Mouse (Mus musculus): ENCODE results near the gene Rps6ka2. TPM values are rescaled to one million over a fixed set of nuclear protein-coding genes. Genes with fewer than 3 reads are reported as not detected.
"Not testable (repeated sequence)": the region's sequence is repeated elsewhere in the genome, so short reads cannot be mapped to it uniquely, and the experiment has no call there.

Rps6ka2 gene
- total RNA-seq, 2 experiments from 2014 or later: 11.3 to 12.8 TPM

DNA sequence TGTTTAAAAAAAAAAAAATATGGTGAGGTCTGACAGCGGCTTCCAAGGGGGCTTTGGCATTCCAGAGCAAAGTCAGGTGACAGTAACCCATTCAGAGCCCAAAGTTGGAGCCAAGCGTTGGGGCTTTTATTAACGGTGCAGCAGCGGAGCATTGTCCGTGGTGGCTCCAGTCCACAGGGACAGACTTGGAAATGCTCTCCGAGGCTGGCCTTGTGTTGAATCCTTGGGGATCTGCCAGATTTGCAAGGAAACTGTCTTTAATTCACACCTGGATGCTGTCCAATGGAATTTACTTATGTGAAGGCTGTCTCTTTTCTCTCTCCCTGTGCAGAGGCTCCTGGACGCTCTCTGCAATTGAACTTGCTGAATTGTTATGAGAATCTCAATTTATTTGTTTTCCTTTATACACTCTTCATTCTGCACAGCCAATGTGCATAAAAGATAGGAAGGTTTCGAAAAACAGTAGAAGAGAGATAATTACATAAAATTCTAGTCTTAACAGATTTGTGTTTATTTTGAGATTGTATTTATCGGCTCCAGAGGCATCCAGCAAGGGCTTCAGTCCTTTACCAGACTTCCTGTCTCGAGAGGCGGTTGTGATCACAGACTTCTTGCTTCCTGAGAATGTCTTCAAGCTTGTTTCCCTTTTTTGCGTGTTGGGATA is 95.9 kb downstream of the Rps6ka2 start:
- DNase-seq (ENCODE audit: low spot score in 2 of 2): no peak

DNA sequence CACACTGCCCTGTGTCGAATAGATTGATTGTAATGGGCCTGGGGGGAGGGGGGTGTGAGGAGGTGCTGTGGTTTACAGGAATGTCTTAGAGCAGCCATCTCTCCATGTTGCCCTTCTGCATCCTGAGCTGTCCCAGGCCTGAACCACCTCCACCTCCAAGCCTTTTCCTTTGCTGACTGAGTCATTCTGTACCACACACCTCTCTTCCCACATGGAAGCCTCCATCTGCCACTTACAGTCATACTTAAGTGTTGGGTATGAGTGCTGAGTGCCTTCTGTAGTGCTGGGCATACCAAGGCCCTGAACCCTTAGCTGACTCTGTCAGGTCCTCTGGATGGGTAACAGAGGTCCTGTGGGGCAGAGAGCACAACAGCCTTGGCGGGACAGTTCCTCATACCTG is 97.9 kb downstream of the Rps6ka2 start:
- DNase-seq (ENCODE audit: low spot score in 2 of 2): no peak

DNA sequence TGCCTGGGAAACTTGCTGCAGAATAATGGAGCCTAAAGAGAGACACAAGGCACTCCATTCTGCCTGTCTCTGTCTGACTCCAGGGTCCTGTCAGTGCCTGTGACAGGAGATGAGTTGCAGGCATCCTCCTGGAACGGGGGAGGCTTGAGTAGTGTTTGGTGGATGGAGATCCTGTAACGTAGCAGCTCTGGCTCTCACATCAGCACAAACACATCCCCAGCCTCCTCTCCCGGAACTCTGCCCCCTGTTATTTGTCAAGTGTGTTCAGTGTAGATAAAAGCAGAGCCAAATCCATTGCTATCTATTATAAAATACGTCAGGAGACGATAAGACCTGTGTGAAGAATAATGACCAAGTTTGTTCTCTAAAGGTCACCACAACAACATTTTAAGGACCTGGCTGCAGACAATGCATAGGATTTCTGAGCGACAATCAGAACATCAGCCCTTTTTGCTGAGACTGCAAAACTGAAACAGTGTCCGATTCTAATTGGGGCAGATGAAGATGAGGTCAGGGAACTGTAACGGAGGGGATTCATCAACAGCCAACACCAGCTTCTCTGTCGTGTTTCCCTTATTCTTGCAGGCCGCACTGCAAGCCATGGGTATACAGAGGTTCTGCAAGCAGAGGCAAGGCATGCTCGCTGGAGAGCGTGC is 99.4 kb downstream of the Rps6ka2 start:
- no peak for DNase-seq (ENCODE audit: low spot score in 2 of 2)

DNA sequence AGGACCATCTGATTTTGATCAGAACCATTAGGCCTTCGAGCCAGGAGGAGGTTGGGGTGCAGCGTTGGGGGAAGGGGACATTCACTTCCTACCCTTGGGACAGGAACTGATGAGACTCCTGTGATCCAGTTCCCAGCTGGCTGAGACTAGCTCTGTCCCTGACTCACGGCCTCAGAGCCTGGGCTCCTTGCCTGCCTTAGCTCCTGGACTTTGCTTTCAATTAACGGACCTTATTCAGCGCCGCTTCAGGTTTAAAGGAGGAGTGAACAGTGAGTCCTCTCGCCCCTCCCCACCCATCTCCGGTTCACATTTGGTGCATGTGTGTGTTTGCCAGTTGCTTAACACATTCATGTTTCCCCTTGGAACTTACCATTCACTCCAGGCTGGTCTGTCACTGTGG is 100.6 kb downstream of the Rps6ka2 start:
- DNase-seq (ENCODE audit: low spot score in 2 of 2): no peak

DNA sequence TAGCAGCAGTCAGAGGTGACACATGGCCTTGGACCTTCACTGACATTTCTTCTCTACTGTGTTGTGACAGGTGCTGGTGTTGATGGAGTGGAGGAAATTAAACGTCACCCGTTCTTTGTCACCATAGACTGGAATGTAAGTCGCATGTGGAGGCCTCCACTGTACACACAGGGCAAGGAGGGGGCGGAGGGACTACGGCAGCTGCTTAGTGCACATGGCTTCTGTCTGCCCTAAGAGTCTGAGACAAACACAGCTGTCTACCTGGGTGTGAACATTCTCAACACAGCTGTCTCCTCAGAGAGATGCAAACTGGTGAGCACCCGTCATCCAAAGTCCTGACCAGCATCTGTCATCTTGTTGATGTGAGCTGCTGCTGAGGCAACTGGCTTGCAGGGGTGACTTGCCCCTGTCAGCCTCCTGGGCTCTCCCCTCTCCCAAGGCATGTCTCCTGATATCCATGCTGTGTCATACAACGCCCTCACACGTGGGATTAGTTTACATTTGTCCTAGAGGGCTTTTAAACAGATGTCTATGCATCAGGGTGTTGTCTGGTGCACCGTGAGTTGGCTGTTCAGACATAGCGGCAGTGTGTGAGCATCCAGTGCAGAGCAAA is 101.7 kb downstream of the Rps6ka2 start:
- DNase-seq (ENCODE audit: low spot score in 2 of 2): no peak

DNA sequence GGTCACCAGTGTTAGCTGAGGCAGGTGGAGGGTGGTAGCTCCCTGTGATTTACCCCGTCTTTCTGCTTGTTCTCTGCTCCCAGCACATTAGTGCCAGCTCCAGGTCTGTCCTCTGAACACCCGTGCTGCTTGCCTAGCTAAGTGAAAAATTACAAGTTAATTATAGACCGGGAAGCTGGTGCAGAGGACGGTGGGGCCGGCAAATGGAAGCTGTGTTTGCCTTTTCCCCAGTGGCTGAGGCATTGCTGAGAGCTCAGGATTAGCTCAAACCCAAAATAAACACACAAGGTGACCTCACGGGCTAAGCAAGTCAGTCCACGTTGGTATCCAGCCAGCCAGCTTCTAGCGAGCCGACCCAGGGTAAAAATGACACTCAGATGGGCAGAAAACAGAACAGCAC is 103.1 kb downstream of the Rps6ka2 start:
- DNase-seq (ENCODE audit: low spot score in 2 of 2): no peak

DNA sequence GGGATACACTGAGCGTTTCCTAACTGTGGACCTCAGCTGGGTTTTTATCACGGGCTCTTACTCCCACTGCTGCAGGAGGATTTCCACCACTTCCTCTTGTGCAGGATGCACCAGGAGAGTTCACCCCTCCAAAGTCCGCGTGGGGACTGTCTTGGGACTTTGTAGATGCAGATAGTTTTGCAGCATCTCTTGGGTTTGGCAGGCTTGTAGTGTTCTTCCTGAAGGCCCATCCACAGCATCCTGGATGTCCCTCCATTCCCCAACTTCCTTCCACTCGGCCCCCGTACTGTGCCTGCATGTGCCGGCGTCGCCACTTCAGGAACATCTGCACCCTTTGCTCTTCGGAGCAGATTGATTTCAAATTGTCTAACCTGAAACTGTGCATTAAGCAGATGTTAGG is 103.9 kb downstream of the Rps6ka2 start:
- no peak for DNase-seq (ENCODE audit: low spot score in 2 of 2)

- no peak for DNase-seq (ENCODE audit: low spot score in 2 of 2)
Measured at GRCm38 (mm10) chr17:7278702-7279242, 108.9 kb downstream of the Rps6ka2 start.

DNA sequence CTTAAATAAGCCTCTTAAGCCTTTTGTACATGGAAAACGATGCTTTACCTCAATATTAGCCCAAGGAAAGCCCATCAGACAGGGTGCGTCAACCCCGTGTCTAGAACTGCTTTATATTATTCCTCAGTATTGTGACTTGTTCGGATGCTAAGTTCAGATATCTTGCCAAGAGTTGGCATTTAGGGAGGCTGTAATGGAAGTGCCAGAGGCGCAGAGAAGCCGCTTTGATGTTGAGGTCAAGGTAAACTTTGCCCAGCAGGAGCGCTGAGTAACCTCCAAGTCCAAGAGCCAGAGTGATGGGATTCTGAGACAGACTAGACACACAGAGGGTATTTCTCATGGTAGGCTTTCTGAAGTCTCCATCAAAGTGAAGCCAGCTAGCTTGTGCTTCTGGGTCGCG is 109.3 kb downstream of the Rps6ka2 start:
- DNase-seq (ENCODE audit: low spot score in 2 of 2): peak in 1 of 2 experiments; percentile 31

DNA sequence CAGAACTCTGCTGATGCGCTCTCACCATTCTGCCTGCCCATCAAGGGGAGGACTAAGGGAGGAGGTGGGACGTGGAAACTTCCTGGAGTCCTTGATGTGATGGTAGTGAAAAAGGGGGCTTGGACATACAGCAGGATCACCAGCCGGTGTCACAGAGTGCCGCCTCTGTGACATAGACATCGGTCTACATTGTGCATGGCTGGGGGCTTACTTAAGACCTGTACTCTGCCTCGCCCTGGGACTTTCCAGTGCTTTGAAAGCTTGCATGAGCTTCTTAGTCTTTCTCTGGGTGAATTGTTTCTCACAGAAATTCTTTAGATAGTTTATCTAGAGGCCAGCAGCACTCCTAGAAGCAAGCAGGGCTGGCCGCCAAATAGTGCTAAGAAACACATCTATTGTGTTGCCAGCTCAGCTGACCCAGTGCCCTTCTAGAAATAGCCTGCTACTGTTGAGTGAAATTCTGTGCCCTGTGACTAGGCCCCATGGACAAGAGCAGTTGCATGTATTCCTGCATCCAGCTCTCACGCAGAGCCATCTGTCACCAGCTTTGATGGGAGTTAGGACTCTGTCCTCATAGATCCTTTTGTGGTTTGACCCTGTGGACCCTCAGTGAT is 114.5 kb downstream of the Rps6ka2 start:
- DNase-seq (ENCODE audit: low spot score in 2 of 2): no peak

GRCm38 (mm10) chr17:7285292-7285691 is 115.4 kb downstream of the Rps6ka2 start:
- DNase-seq (ENCODE audit: low spot score in 2 of 2): no peak

DNA sequence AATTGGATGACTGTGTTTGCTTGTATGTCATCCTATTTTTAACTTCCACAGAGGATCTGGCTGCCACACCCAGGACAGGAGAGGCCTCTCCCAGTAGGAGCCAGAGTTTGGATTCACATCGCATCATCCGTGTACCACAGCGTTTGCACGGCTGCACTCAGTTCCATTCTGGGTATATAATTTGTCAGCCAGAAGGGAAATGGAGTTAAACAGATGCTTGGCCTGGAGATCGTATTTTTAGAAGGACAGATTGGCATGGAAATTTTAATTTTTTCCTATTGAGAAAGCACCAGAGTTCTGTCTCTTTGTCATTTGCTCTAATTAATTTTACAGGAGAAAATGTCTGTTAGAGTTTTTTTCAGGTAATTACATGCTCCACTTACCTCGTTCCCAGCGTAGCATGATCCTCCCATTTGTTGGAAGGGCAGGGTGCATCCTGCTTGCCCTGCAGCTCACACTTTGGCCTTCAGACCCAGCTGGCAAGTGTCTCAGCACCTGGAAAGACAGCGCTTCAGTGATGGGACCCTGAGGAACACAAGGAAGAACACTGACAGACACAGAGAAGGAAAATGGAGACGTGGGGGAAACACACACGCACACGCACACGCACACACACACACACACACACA is 116.6 kb downstream of the Rps6ka2 start:
- DNase-seq (ENCODE audit: low spot score in 2 of 2): no peak

DNA sequence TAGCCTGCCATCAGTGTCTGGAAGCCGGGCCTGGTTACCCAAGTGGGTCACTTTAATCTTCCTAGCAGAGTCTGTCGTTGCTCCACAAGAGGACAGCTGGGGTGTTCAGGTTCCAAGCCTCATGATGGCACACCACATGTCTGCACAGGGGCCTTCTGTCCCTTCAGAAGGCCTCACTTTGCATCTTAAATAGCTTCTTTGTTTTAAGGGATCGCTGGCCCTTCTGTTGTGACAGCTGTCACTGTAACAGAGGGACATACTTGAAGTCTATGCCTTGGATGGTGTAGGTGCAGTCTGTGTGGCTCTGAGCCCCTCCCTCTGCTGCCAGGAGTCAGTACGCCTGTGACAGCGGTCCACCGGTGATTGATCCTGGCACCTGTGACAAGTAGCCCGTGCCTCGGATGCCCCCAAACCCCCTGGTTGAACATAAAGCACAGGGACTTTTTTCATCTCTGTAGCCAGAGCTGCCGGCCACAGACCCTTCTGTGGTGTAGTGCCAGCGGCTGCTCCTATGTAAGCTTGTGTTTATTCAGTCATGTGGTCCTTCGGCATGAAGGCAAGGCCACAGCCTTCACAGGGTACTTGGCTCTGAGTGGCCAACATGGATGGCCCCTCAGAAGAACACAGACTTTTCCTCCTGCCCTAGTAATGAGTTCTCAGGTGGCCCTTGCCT is 122.2 kb downstream of the Rps6ka2 start:
- DNase-seq (ENCODE audit: low spot score in 2 of 2): peak in 1 of 2 experiments; percentile 14

- peak in 1 of 2 experiments; percentile 20 for DNase-seq (ENCODE audit: low spot score in 2 of 2)
Measured at GRCm38 (mm10) chr17:7306278-7307196, 136.6 kb downstream of the Rps6ka2 start.

GRCm38 (mm10) chr17:7315693-7316382 is 145.9 kb downstream of the Rps6ka2 start:
- not testable (repeated sequence) for DNase-seq (ENCODE audit: low spot score in 2 of 2)

DNA sequence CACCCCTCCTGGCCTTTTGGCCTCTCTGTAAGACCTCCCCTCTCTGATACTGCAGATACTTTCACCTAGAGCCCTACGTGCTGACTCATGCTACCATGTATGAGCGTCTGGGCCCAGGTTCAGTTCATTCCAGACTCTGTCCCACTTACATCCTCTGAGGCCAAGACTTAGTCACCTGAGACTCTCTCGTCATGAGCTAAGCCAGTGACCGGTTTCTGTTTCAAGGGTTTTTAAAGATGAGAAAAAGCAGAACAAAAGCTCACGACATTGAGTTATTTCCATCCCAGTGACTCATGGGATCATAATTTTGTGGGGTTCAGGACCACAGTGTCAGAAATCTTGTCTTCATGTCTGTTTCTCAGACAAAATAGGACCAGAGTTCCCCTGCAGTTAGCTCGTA is 149.9 kb downstream of the Rps6ka2 start:
- DNase-seq (ENCODE audit: low spot score in 2 of 2): not testable (repeated sequence)

DNA sequence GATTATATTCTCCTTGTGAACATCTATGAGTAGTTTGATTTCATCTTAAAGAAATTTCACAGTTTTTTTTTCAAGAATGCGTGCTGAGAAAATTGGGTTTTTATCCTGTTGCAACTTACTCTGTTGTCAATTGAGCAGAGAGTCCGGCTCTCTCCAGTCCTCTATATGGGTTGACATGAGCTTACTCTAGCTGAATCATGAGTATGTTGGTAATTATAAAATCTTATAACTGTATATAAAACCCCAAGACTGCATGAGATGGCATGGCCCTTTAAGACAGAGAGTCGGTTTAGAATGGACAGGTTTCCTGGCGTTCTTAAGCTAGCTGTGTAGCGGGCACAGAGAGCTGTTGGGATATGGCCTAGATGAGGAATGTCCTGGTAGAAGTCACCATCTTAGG is 154.4 kb downstream of the Rps6ka2 start, which contains the start of gene Tcp10a:
Tcp10a (plus strand) TSS at position 301 of the 400 bp plus-strand sequence.
- DNase-seq (ENCODE audit: low spot score in 2 of 2): not testable (repeated sequence)

DNA sequence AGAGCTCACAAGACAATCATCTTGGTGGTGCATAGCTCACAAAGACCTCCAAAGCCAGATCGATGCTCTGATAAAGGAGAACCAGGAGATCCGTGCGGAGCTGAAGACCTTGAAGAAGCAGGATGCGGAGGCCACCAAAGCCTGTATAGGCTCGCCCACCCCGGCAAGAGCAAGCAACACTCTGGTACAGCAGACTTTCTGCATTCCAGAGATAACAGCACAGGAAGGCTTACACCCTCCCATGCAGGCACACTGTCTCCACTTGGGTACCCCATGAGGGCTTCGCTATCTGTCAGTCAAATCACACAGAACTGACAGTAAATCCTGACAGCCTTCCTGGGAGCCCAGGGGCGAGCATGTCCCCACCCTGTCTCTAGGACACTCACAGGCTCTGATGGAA is 156.5 kb downstream of the Rps6ka2 start:
- not testable (repeated sequence) for DNase-seq (ENCODE audit: low spot score in 2 of 2)

DNA sequence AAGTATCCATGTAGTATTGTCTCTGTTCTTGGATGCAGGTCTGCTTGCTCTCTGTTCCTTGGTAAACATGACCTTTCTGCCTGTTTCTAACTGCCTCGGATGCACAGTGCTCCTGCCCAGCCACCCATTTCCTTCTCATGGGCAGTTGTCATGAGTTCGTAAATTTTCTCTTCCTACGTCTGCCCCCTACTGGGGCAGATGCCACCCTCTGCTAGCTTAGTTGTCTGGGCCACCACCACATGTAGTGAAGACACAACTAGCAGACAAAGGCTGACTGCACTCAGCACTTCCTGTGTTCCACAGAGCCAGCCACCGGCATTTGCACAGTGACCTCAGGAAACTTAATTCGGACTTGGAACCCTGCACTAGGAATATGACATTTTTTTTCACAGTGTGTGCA is 162.8 kb downstream of the Rps6ka2 start:
- not testable (repeated sequence) for DNase-seq (ENCODE audit: low spot score in 2 of 2)

Measured in adrenal gland, adult 18-20 months (tissue).